In the genomic region with DNA sequence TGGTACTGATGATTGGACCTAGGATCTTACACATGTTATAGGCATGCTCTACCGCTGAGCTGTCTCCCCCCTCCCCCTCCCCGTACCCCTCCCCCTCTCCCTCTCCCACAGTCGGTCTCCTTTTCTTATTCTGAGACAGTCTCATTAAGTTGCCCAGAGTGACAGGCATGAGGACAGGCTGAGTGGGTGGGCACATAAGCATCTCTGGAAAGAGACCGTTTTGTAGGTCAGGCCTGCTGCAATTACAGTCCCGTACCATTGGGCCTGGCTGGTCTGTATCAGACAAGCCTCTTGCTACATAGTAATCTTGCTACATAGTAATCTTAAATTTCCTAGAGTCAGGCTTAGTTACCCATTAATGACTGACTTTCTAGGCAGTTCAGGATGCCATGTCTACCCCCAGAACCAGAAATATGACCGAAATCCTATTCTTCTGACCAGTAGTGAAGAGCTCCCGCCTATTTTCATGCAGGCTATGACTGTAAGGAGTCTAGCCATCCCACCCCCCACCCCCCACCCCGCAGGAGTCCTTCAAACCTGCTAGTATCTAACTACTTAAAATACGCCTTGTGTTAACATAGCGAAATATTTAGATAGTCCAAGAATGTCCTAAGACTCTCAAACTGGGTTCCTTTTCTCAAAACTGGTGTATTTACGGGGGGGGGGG, we compare ENCODE assay signal across 7 mouse cellular contexts. TPM values are rescaled to one million over a fixed set of nuclear protein-coding genes. Genes with fewer than 3 reads are reported as not detected.
A peak's percentile ranks its signal among the peaks of the same experiment; 100 is the strongest.
DNase-seq lines count a peak whose midpoint lies in the region; ATAC-seq lines count a peak whose summit lies in the region.

No protein-coding gene starts in this region.

- H3K4me2 ChIP-seq in midbrain, embryonic 11.5 days: peak overlapping the region; percentile 62

- WGBS in hindbrain, embryonic 10.5 days: 34% methylated on average over 9 of the region's 11 CpGs
- WGBS in midbrain, embryonic 11.5 days: 39% methylated on average over 10 of the region's 11 CpGs

- no peaks in the 10 kb centered on the region for H3K27me3 ChIP-seq in hindbrain, embryonic 10.5 days (ENCODE audit: insufficient read depth, poor library complexity, severe bottlenecking)
- H3K27me3 ChIP-seq in midbrain, embryonic 11.5 days (ENCODE audit: control insufficient read depth, insufficient read depth, low read length): no peaks in the 10 kb centered on the region

- H3K4me3 ChIP-seq in hindbrain, embryonic 10.5 days: peak overlapping the region; percentile 59
- no peak overlapping the region for H3K4me3 ChIP-seq in midbrain, embryonic 11.5 days (ENCODE audit: low read depth, low read length)

- H3K27ac ChIP-seq in hindbrain, embryonic 10.5 days: peak overlapping the region; percentile 86
- no peak overlapping the region for H3K27ac ChIP-seq in midbrain, embryonic 11.5 days (ENCODE audit: low read depth, low read length)

- H3K36me3 ChIP-seq in hindbrain, embryonic 10.5 days: no peaks in the 10 kb centered on the region
- no peaks in the 10 kb centered on the region for H3K36me3 ChIP-seq in midbrain, embryonic 11.5 days (ENCODE audit: control insufficient read depth, insufficient read depth, low read length)

- DNase-seq in ES-CJ7 (ENCODE audit: low read depth, low spot score): peak; percentile 62
- peak; percentile 48 for DNase-seq in R1 (ENCODE audit: low read depth, low spot score)
- peak; percentile 47 for DNase-seq in hindbrain, embryonic 10.5 days (ENCODE audit: low spot score)
- DNase-seq in midbrain, embryonic 11.5 days (ENCODE audit: low spot score, missing footprints): peak; percentile 90
- DNase-seq in thymus, postnatal 36 days: no peak
- DNase-seq in adrenal gland, postnatal 14 days: no peak
- DNase-seq in left cerebral cortex, postnatal 10 days (ENCODE audit: extremely low spot score in 1 of 2, low spot score in 2 of 2): no peak

- peak; percentile 68 for ATAC-seq in midbrain, embryonic 11.5 days (ENCODE audit: low FRiP score)

- peaks cover 24% of the 10 kb centered on the region for H3K4me1 ChIP-seq in hindbrain, embryonic 10.5 days (replicated peaks)
- no peaks in the 10 kb centered on the region; the same call in 1 of the 2 replicates for H3K4me1 ChIP-seq in midbrain, embryonic 11.5 days (ENCODE audit: control insufficient read depth, insufficient read depth, low read length)

- 0 out of 2 replicates have a peak, but pooled peaks cover 2% of the 10 kb centered on the region for H3K9me3 ChIP-seq in hindbrain, embryonic 10.5 days
- H3K9me3 ChIP-seq in midbrain, embryonic 11.5 days (ENCODE audit: control insufficient read depth, low read length): no peaks in the 10 kb centered on the region

- H3K9ac ChIP-seq in midbrain, embryonic 11.5 days (ENCODE audit: low read length): no peak overlapping the region

- intact Hi-C loops in left cerebral cortex, postnatal 10 days (cut with DNase I): loop anchor here (5.0 kb wide), 1 partner anchor 50 kb away; no protein-coding TSS in a partner anchor

RNA-seq across cellular contexts. Expression of gene Tnfaip6, which starts 0.7 kb away (rescaled TPM):
- 23.7 and 28.6 TPM in 2 replicates for polyA plus RNA-seq in hindbrain, embryonic 10.5 days (2016; fragmentation: Nextera tagmentation; extraction: Ambion mirVana)
- polyA plus RNA-seq in midbrain, embryonic 11.5 days (2014; fragmentation: Nextera tagmentation; extraction: Ambion mirVana): 17.0 and 22.8 TPM in 2 replicates
- 0.98 and 4.7 TPM in 2 replicates for total RNA-seq in adrenal gland, postnatal 14 days (2021)
- 1 to 10 TPM in 1 of 2 experiments, under 1 TPM in 1; 0.84 to 1.5 TPM for total RNA-seq in left cerebral cortex, postnatal 10 days (2021)

RNA-seq across cellular contexts. Expression of gene Rif1, which starts 35.6 kb away (rescaled TPM):
- 26.2 and 41.2 TPM in 2 replicates for polyA plus RNA-seq in hindbrain, embryonic 10.5 days (2016; fragmentation: Nextera tagmentation; extraction: Ambion mirVana)
- 51.2 and 51.4 TPM in 2 replicates for polyA plus RNA-seq in midbrain, embryonic 11.5 days (2014; fragmentation: Nextera tagmentation; extraction: Ambion mirVana)
- total RNA-seq in adrenal gland, postnatal 14 days (2021): 32.1 and 34.8 TPM in 2 replicates
- 10 to 100 TPM; 16.2 to 23.2 TPM for total RNA-seq in left cerebral cortex, postnatal 10 days (2021)

Comparison
In these comparisons a context has a peak if more than half of its experiments do, and no peak if none do; other contexts are left out.
1. DNase-seq: peak in ES-CJ7 (single experiment), R1 (single experiment), hindbrain, embryonic 10.5 days (single experiment) and midbrain, embryonic 11.5 days (single experiment); none in thymus, postnatal 36 days (0 of 2), adrenal gland, postnatal 14 days (single experiment) and left cerebral cortex, postnatal 10 days (0 of 2).